Mouse (Mus musculus) granulocyte monocyte progenitor cell, adult 5-6 weeks (primary cell): ENCODE data around the gene Kcnh8. TPM values are rescaled to one million over a fixed set of nuclear protein-coding genes. Genes with fewer than 3 reads are reported as not detected.

Experiments used
- ATAC-seq: replicated peaks from 2 replicates; pipeline ENCODE4 v1.8.0; 2016; ENCODE audit warnings: mild to moderate bottlenecking, moderate TSS enrichment, inconsistent platforms; ENCODE audit not compliant: poor library complexity, severe bottlenecking
- total RNA-seq, 2 experiments: library from RNA; stranded (forward) in 1 of 2; stranded (reverse) in 1 of 2; fragments of 200-712, 200-1000 nt in 1 of 2; fragments of >200 nt in 1 of 2; fragmentation: Nextera tagmentation in 1 of 2; gene quantifications; 2 replicates each; pipeline ENCODE4 v1.2.3; 2014 to 2017

Kcnh8 gene
- total RNA-seq, 2 experiments from 2014 or later, result not detected

DNA sequence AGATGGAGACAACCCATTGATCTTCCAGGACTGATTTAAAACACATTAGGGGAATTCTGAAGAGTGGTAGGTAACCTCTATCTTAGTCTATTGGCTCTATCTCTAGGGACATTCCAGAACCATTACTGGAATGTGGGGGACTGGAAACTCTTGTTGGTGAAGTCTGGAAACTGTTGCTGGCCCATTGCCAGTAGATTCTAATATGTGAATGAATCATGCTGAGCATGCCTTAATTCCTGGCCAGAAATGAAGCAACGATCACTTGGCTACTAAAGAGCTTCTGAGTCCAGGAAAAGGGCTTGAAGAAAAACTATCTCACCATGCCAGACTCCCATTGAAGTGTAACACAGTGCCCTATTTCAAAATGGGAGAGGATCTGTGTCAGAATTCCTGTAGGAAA, 208.3 kb downstream of the Kcnh8 start:
- ATAC-seq, result no peak

GRCm38 (mm10) chr17:52819007-52819406, 216.5 kb downstream of the Kcnh8 start:
- no peak for ATAC-seq

- ATAC-seq, result no peak
These were observed 227.2 kb downstream of the Kcnh8 start for GRCm38 (mm10) chr17:52829678-52830077.

DNA sequence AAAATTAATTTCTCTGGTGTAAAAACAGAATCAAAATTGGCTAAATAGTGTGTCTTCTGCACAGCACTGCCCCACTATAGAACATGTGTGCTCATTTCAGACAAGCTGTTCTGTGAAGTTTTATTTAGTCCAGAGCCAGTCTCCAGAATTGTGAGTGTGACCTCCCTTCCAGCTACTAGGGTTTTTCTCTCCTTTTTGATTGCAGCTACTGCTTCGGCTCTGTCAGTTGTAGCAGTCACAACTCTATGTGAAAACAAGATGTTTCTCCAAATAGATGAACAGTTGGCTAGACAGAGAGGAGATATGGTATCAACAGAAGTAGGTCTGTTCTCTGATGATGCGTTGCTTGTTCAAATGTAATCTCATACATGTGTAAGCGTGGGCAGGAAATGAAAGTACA, 270.7 kb downstream of the Kcnh8 start:
- no peak for ATAC-seq

DNA sequence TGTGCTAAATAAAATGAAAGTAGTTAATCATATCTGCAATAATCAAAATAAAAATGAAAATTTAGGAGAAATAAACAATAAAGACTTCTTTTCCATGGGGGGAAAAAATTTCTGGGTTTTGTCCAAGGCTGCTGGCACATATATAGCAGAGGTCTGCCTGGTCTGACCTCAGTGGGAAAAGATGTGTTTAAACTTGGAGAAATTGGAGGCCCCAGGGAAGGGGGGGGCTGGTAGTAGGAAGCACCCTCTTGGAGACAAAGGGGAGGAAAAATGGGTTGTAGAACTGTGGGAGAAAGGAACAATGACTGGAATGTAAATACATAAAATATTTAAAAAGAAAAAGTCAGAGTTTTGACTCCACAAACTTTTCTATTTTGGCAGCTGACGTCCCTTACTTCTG, 276.5 kb downstream of the Kcnh8 start:
- ATAC-seq, result no peak

DNA sequence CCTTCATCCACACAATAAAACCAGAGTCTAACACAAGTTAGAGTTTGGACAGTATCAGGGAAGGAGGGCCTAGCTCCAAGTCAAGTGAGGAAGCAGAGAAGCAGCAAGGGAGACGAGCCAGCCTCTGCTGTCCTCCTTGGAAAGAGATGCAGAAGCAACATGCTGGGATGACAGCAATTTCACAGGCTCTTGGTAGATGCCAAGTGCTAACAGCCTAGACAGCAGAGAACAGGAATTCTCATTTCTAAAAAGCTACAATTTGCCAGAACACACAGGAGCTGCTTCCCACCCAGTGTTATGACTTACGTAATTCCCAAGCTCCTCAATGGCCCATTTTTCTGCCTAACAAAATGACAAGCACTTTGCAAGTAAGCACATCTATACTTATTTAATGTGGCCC, 277.5 kb downstream of the Kcnh8 start:
- ATAC-seq, result no peak

DNA sequence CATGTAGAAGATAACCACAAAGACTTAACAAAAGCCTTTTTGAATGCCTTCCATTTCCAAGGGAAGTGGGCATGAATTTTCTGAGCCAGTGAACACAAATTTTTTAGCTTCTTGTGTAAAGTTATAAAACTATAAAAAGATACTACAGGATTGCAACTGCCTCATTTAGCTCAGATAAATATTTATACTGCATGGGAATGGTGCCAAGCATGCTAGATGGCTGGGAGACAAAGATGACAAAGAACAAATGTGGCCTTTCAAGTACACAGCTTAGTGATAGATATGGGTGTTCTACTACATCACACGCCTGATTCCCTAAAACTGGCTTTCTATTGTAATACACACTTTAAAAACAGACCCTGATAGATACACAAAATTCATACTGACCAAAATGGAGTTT, 282.7 kb downstream of the Kcnh8 start:
- ATAC-seq, result no peak

DNA sequence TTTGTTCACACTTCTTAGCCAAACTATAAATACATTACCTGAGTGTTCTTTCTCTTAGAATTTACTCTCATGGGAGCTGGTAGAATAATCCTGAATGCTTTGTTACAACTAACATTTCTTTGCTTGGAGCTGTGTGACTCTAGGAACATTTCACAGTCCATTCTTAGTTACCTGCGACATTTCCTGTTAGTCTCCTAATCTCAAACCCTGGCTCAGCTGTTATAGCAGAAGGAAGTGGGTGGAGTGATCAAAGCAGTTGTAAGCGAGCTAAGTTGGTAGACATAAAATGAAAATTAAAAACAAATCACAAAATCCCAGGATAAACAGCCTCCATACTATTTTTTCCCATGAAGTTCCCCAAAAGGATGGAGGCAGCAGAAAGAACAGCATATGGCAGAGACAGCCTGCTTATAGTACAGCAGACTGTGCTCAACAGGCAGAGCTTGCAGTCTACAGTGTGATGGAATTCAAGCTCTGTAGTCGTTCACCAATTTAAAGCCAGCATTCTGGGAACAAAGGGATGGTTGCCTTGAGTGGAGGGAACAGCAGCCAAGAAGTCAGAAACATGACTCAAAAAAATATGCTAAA, 318.1 kb downstream of the Kcnh8 start:
- no peak for ATAC-seq

DNA sequence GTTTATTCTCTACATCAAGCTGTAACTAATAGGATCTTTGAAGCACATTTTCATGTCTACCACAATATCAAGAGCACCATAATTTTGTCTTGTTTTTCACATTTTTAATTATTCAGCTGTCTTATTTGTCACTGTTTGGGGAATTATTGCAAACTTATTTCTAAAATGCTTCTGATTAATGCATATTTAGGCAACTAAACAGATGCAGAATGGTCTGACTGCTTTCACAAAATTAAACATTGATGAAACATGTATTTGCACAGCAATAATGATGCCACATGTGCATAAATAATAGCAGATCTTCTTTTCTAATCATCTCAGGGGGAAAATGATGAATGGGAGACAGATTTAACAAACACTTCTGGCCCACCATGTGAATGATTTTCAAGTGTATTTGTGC, 341.5 kb downstream of the Kcnh8 start:
- ATAC-seq, result no peak

- ATAC-seq, result no peak
These were observed 370.2 kb downstream of the Kcnh8 start for GRCm38 (mm10) chr17:52972735-52973134.

GRCm38 (mm10) chr17:52980958-52981357, 378.4 kb downstream of the Kcnh8 start:
- no peak for ATAC-seq
